7 mouse cellular contexts compared by ENCODE assay signal in the genomic region with DNA sequence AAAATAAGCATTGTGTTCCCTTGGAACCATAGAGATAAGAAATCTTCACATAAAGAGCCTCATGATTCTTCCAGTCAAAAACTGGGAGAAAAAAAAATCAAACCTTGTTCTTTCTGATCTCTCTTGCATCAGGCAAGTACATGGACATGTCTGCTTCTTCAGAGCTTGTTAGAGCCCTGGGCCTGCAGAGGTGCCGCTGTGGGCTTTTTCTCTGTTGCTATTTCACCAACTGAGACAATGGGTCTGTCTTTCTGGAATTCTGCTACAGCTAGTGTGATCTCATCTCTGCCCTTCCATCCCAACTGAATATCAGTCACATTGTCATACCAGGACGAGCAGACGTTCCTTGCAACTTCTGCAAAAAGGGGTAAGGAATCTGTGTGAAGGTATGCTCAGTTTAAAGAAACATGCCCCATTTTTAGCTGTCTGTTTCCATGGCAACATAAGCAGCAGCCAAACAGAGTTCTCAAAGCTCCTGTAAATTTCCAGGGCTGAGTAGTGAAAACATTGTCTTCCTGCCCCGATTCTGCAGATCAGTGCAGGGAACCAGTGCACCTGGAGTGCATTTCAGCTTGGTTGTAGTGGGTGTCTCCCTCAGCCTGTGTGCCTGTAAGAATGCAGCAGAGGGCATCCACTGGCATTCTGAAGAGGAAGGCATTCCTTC.
A peak's percentile ranks its signal among the peaks of the same experiment; 100 is the strongest.
DNase-seq lines count a peak whose midpoint lies in the region; ATAC-seq lines count a peak whose summit lies in the region.

No protein-coding gene starts in this region.

- no peaks in the 10 kb centered on the region for H3K27me3 ChIP-seq in midbrain, embryonic 11.5 days (ENCODE audit: control insufficient read depth, insufficient read depth, low read length)
- H3K27me3 ChIP-seq in midbrain, embryonic 10.5 days (ENCODE audit: low read depth, poor library complexity, severe bottlenecking) = no peaks in the 10 kb centered on the region
- H3K27me3 ChIP-seq in embryonic facial prominence, embryonic 12.5 days = no peaks in the 10 kb centered on the region
- no peaks in the 10 kb centered on the region for H3K27me3 ChIP-seq in intestine, embryonic 14.5 days (replicated peaks; ENCODE audit: control insufficient read depth, insufficient read depth, low read length)

- no peak overlapping the region for H3K4me2 ChIP-seq in midbrain, embryonic 11.5 days
- H3K4me2 ChIP-seq in embryonic facial prominence, embryonic 12.5 days (replicated peaks) = no peak overlapping the region
- H3K4me2 ChIP-seq in intestine, embryonic 14.5 days (ENCODE audit: low read length) = no peak overlapping the region

- H3K4me1 ChIP-seq in midbrain, embryonic 11.5 days (ENCODE audit: control insufficient read depth, insufficient read depth, low read length) = 0 out of 2 replicates have a peak, but pooled peaks cover 4% of the 10 kb centered on the region
- H3K4me1 ChIP-seq in midbrain, embryonic 10.5 days = peaks cover 24% of the 10 kb centered on the region
- peaks cover 17% of the 10 kb centered on the region for H3K4me1 ChIP-seq in embryonic facial prominence, embryonic 12.5 days
- H3K4me1 ChIP-seq in intestine, embryonic 14.5 days (replicated peaks; ENCODE audit: control insufficient read depth, insufficient read depth, low read length) = peaks cover 21% of the 10 kb centered on the region

- no peaks in the 10 kb centered on the region for H3K9me3 ChIP-seq in midbrain, embryonic 11.5 days (ENCODE audit: control insufficient read depth, low read length)
- no peaks in the 10 kb centered on the region for H3K9me3 ChIP-seq in midbrain, embryonic 10.5 days (replicated peaks)
- H3K9me3 ChIP-seq in embryonic facial prominence, embryonic 12.5 days = no peaks in the 10 kb centered on the region
- H3K9me3 ChIP-seq in intestine, embryonic 14.5 days (ENCODE audit: control insufficient read depth, low read length) = no peaks in the 10 kb centered on the region

- H3K4me3 ChIP-seq in midbrain, embryonic 11.5 days (ENCODE audit: low read depth, low read length) = no peak overlapping the region
- no peak overlapping the region for H3K4me3 ChIP-seq in midbrain, embryonic 10.5 days
- H3K4me3 ChIP-seq in embryonic facial prominence, embryonic 12.5 days = no peak overlapping the region
- H3K4me3 ChIP-seq in intestine, embryonic 14.5 days (ENCODE audit: low read depth, low read length) = no peak overlapping the region

- no peak for ATAC-seq in midbrain, embryonic 11.5 days (ENCODE audit: low FRiP score)
- no peak for ATAC-seq in embryonic facial prominence, embryonic 12.5 days (ENCODE audit: insufficient number of reproducible peaks, insufficient read depth, low FRiP score, low TSS enrichment)
- ATAC-seq in intestine, embryonic 14.5 days (replicated peaks; ENCODE audit: low FRiP score, low TSS enrichment, low read depth) = peak; percentile 26; the same call in 1 of the 2 replicates

- no peak for DNase-seq in midbrain, embryonic 11.5 days (ENCODE audit: low spot score, missing footprints)
- DNase-seq in midbrain, embryonic 10.5 days (ENCODE audit: low spot score) = no peak
- no peak for DNase-seq in intestine, embryonic 14.5 days (ENCODE audit: low spot score)
- DNase-seq in mesoderm, embryonic 11.5 days (ENCODE audit: low read depth, low spot score) = peak; percentile 45
- DNase-seq in urinary bladder, postnatal 25 days (ENCODE audit: low spot score) = no peak
- no peak for DNase-seq in ovary, adult 18-20 months (ENCODE audit: low spot score)

- 0 out of 2 replicates have a peak overlapping the region, but pooled peaks have one; percentile 31 for H3K27ac ChIP-seq in midbrain, embryonic 11.5 days (ENCODE audit: low read depth, low read length)
- no peak overlapping the region for H3K27ac ChIP-seq in midbrain, embryonic 10.5 days (replicated peaks)
- H3K27ac ChIP-seq in embryonic facial prominence, embryonic 12.5 days = peak overlapping the region; percentile 51; the same call in 1 of the 2 replicates
- H3K27ac ChIP-seq in intestine, embryonic 14.5 days (ENCODE audit: low read depth) = peak overlapping the region; percentile 54

- no peak overlapping the region for H3K9ac ChIP-seq in midbrain, embryonic 11.5 days (ENCODE audit: low read length)
- no peak overlapping the region for H3K9ac ChIP-seq in embryonic facial prominence, embryonic 12.5 days
- H3K9ac ChIP-seq in intestine, embryonic 14.5 days (ENCODE audit: low read length) = no peak overlapping the region

- 41% methylated on average over 4 of the region's 4 CpGs for WGBS in midbrain, embryonic 11.5 days
- WGBS in midbrain, embryonic 10.5 days = 52% methylated on average over 4 of the region's 4 CpGs
- 26% methylated on average over 4 of the region's 4 CpGs for WGBS in embryonic facial prominence, embryonic 12.5 days
- WGBS in intestine, embryonic 14.5 days = 13% methylated on average over 4 of the region's 4 CpGs

- H3K36me3 ChIP-seq in midbrain, embryonic 11.5 days (ENCODE audit: control insufficient read depth, insufficient read depth, low read length) = no peaks in the 10 kb centered on the region
- no peaks in the 10 kb centered on the region for H3K36me3 ChIP-seq in midbrain, embryonic 10.5 days
- no peaks in the 10 kb centered on the region for H3K36me3 ChIP-seq in embryonic facial prominence, embryonic 12.5 days
- 0 out of 2 replicates have a peak, but pooled peaks cover 3% of the 10 kb centered on the region for H3K36me3 ChIP-seq in intestine, embryonic 14.5 days (ENCODE audit: control insufficient read depth, insufficient read depth, low read length)
